Comparison of ENCODE assay signal across 33 mouse cellular contexts in genomic region chrX:164046736-164047135, GRCm38 (mm10). TPM values are rescaled to one million over a fixed set of nuclear protein-coding genes. Genes with fewer than 3 reads are reported as not detected.
"Had no signal": no experiment of that assay in that cellular context is flagged by ENCODE, and none has a peak within 500 bp of the region (broad histone marks: within the 10 kb centered on the region; RNA-seq: fewer than 3 reads in every experiment).

No protein-coding gene starts in this region.

- ATAC-seq: hindbrain, embryonic 16.5 days; inflammation-experienced regulatory T-cells, adult 6 months; intestine, embryonic 15.5 days; intestine, postnatal 0 days had no signal

- H3K9me3 ChIP-seq: heart, embryonic 10.5 days; heart, embryonic 12.5 days; hindbrain, embryonic 10.5 days; hindbrain, embryonic 12.5 days; intestine, embryonic 15.5 days; limb, embryonic 10.5 days; limb, embryonic 12.5 days; liver, embryonic 13.5 days had no signal

- H3K4me1 ChIP-seq: heart, embryonic 10.5 days; heart, embryonic 12.5 days; hindbrain, embryonic 10.5 days; hindbrain, embryonic 12.5 days; intestine, embryonic 15.5 days; limb, embryonic 10.5 days; limb, embryonic 12.5 days; liver, embryonic 13.5 days had no signal

- H3K27me3 ChIP-seq: heart, embryonic 12.5 days; liver, embryonic 13.5 days had no signal

- H3K36me3 ChIP-seq: heart, embryonic 10.5 days; heart, embryonic 12.5 days; hindbrain, embryonic 10.5 days; hindbrain, embryonic 12.5 days; intestine, embryonic 15.5 days; limb, embryonic 10.5 days; limb, embryonic 12.5 days; liver, embryonic 13.5 days had no signal

- H3K27ac ChIP-seq: gastrocnemius, adult 2 months; heart, embryonic 10.5 days; hindbrain, embryonic 10.5 days; hindbrain, embryonic 12.5 days; hindbrain, embryonic 14.5 days; intestine, embryonic 15.5 days; layer of hippocampus, adult 2 months; left cerebral cortex, adult 2 months; limb, embryonic 10.5 days; limb, embryonic 12.5 days; liver, embryonic 13.5 days had no signal

- DNase-seq: gastrocnemius, adult 2 months; gastrocnemius, postnatal 10 days; gastrocnemius, postnatal 25 days; heart, adult 18-20 months; heart, postnatal 10 days; kidney, adult 18-20 months; kidney, adult 8-10 months; kidney, postnatal 10 days; kidney, postnatal 25 days; kidney, postnatal 4 days; liver; liver, embryonic 13.5 days had no signal

- H3K4me3 ChIP-seq: gastrocnemius, adult 2 months; heart, embryonic 10.5 days; heart, embryonic 12.5 days; hindbrain, embryonic 10.5 days; hindbrain, embryonic 12.5 days; intestine, embryonic 15.5 days; layer of hippocampus, adult 2 months; left cerebral cortex, adult 2 months; limb, embryonic 10.5 days; limb, embryonic 12.5 days; liver, embryonic 13.5 days had no signal

RNA-seq across cellular contexts. Expression of gene Cltrn, which starts 41.9 kb away (rescaled TPM):
- total RNA-seq: gastrocnemius, adult 2 months; gastrocnemius, postnatal 10 days; gastrocnemius, postnatal 25 days; gastrocnemius, postnatal 4 days; heart, adult 18-20 months; heart, adult 8-10 months; heart, postnatal 10 days; heart, postnatal 25 days; layer of hippocampus, adult 2 months; layer of hippocampus, postnatal 10 days; layer of hippocampus, postnatal 25 days; left cerebral cortex, adult 2 months; left cerebral cortex, postnatal 14 days; left cerebral cortex, postnatal 36 days had no signal
- polyA plus RNA-seq: heart, embryonic 12.5 days; heart, embryonic 14.5 days; inflammation-experienced regulatory T-cells, adult 6 months; limb, embryonic 12.5 days had no signal
